Mouse (Mus musculus): Measurements from ENCODE around the gene Svs3a. TPM values are rescaled to one million over a fixed set of nuclear protein-coding genes. Genes with fewer than 3 reads are reported as not detected.
"Not testable (repeated sequence)": the region's sequence is repeated elsewhere in the genome, so short reads cannot be mapped to it uniquely, and the experiment has no call there.

Svs3a gene
- polyA plus RNA-seq (2015; fragmentation: Nextera tagmentation; extraction: Ambion mirVana), result not detected in 2 replicates

DNA sequence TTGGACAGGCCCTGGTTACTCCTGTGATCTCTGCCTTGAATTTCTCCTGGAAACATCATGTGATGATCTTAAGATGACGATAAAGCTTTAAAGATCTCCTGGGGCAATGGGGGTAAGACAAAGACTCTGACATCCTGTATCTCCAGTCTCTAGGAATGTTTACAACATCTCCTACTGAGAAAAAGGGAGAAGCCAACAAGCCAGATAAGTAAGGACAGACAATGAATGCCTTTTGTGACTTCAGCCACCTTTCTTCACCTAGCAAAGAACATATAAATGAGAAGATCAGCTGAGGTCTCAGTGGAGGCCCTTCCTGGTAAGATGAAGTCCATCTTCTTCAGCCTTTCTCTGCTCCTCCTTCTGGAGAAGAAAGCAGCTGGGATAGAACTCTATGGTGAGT, at the start of gene Svs3a:
Gene Svs3a, plus strand, starts transcription at position 301 of the 400 bp plus-strand sequence.
- H3K27me3 ChIP-seq (replicated peaks; ENCODE audit: control insufficient read depth, insufficient read depth, low read length); H3K9me3 ChIP-seq (ENCODE audit: control insufficient read depth, low read length); H3K4me2 ChIP-seq (ENCODE audit: low read length); H3K9ac ChIP-seq (ENCODE audit: low read depth, low read length); ATAC-seq; H3K4me1 ChIP-seq (ENCODE audit: control insufficient read depth, insufficient read depth, low read depth, low read length); H3K4me3 ChIP-seq (ENCODE audit: low read length); H3K36me3 ChIP-seq (ENCODE audit: control insufficient read depth, insufficient read depth, low read length); H3K27ac ChIP-seq (ENCODE audit: low read depth, low read length): not testable (repeated sequence)
- WGBS, result 67% methylated on average over 1 of the region's 1 CpGs

DNA sequence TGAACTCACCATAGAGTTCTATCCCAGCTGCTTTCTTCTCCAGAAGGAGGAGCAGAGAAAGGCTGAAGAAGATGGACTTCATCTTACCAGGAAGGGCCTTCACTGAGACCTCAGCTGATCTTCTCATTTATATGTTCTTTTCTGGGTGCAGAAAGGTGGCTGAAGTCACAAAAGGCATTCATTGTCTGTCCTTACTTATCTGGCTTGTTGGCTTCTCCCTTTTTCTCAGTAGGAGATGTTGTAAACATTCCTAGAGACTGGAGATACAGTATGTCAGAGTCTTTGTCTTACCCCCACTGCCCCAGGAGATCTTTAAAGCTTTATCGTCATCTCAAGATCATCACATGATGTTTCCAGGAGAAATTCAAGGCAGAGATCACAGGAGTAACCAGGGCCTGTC, 32.5 kb upstream of the Svs3a start, which contains the start of gene Svs3b:
Gene Svs3b, minus strand, starts transcription at position 101 of the 400 bp plus-strand sequence.
- not testable (repeated sequence) for H3K27me3 ChIP-seq (replicated peaks; ENCODE audit: control insufficient read depth, insufficient read depth, low read length); H3K4me3 ChIP-seq (ENCODE audit: low read length); H3K4me2 ChIP-seq (ENCODE audit: low read length); H3K27ac ChIP-seq (ENCODE audit: low read depth, low read length); H3K9ac ChIP-seq (ENCODE audit: low read depth, low read length); ATAC-seq; H3K36me3 ChIP-seq (ENCODE audit: control insufficient read depth, insufficient read depth, low read length); H3K4me1 ChIP-seq (ENCODE audit: control insufficient read depth, insufficient read depth, low read depth, low read length); H3K9me3 ChIP-seq (ENCODE audit: control insufficient read depth, low read length)
- WGBS, result 73% methylated on average over 1 of the region's 1 CpGs

DNA sequence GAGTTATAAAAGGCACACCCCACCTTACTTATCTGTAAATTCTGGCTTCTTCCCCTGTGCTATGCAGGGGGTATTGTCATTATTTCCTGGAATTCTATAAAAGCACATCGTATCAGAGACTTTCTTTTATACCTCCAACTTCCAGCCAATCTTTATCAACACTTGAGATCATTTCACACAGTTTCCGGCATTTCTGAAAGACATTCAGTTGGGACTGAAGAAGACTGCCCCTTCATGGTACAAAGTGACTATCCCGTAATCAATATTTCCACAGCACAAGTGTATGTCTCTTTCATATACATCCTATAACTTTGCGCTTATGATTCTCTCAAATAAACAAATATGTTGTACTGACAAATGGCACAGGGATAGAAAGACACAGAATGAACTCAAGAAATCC, 10.7 kb upstream of the Svs3a start, which contains the start of gene Svs4:
Gene Svs4, minus strand, starts transcription at position 101 of the 400 bp plus-strand sequence.
- H3K9ac ChIP-seq (ENCODE audit: low read depth, low read length), result no peak within 1 kb of the TSS
- H3K27ac ChIP-seq (ENCODE audit: low read depth, low read length), result no peak within 1 kb of the TSS
- H3K27me3 ChIP-seq (replicated peaks; ENCODE audit: control insufficient read depth, insufficient read depth, low read length), result no peaks in the 10 kb centered on the region
- ATAC-seq, result no peak
- no peaks in the 10 kb centered on the region for H3K9me3 ChIP-seq (ENCODE audit: control insufficient read depth, low read length)
- no peaks in the 10 kb centered on the region for H3K36me3 ChIP-seq (ENCODE audit: control insufficient read depth, insufficient read depth, low read length)
- H3K4me1 ChIP-seq (ENCODE audit: control insufficient read depth, insufficient read depth, low read depth, low read length), result no peaks in the 10 kb centered on the region
- no peak within 1 kb of the TSS for H3K4me2 ChIP-seq (ENCODE audit: low read length)
- WGBS, result 94% methylated on average over 4 of the region's 4 CpGs
- H3K4me3 ChIP-seq (ENCODE audit: low read length), result no peak within 1 kb of the TSS

DNA sequence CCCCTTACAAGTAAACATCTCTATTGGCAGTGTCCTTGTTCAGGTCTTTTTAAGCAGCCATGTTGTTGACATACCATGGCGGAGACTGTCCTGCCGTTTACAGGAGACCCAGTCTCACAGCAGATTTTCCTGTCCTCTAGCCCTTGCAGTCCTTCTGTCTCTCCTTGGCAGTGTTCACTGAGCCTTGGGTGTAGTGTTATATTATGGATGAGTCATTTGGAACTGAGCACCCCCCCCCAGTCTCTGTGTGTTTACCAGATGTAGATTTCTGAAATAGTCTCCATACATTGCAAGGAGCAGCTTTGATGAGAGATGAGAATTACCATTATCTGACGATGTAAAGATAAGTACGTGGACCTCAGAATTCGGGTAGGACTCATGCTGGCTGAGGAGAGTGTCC, 23.5 kb downstream of the Svs3a start:
- ATAC-seq, result no peak
- H3K4me1 ChIP-seq (ENCODE audit: control insufficient read depth, insufficient read depth, low read depth, low read length), result no peaks in the 10 kb centered on the region

DNA sequence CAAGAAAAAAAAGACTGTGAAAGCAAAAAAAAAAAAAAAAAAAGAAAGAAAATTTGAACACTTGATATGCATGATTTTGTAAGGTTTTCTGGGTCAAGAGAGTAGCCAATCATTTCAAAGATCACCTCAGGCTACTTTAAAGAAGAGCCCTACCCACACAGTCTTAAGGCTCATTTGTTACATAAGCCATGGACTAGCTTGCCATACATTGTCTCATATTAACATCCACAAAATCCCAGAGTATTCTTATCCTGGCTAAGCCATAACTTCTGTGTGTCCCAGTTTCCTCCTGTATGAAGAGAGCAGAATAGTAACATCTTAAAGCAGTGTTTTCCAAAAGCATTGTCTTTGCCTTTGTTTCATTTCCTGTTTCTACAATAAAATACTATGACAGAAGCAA, 26.4 kb downstream of the Svs3a start:
- H3K27ac ChIP-seq (ENCODE audit: low read depth, low read length); ATAC-seq; H3K4me1 ChIP-seq (ENCODE audit: control insufficient read depth, insufficient read depth, low read depth, low read length); H3K9me3 ChIP-seq (ENCODE audit: control insufficient read depth, low read length); H3K27me3 ChIP-seq (replicated peaks; ENCODE audit: control insufficient read depth, insufficient read depth, low read length); H3K4me2 ChIP-seq (ENCODE audit: low read length); H3K4me3 ChIP-seq (ENCODE audit: low read length); H3K36me3 ChIP-seq (ENCODE audit: control insufficient read depth, insufficient read depth, low read length); H3K9ac ChIP-seq (ENCODE audit: low read depth, low read length): not testable (repeated sequence)

More for the DNA sequence above, 23.5 kb downstream of the Svs3a start:
- Histone ChIP-seq H3K9ac (ENCODE audit: low read depth, low read length) (no peak overlapping the region), H3K4me2 (ENCODE audit: low read length) (no peak overlapping the region), H3K27ac (ENCODE audit: low read depth, low read length) (no peak overlapping the region), H3K9me3 (ENCODE audit: control insufficient read depth, low read length) (no peaks in the 10 kb centered on the region), H3K27me3 (replicated peaks; ENCODE audit: control insufficient read depth, insufficient read depth, low read length) (no peaks in the 10 kb centered on the region), H3K36me3 (ENCODE audit: control insufficient read depth, insufficient read depth, low read length) (no peaks in the 10 kb centered on the region), H3K4me3 (ENCODE audit: low read length) (no peak overlapping the region)
- WGBS, result 90% methylated on average over 5 of the region's 5 CpGs

DNA sequence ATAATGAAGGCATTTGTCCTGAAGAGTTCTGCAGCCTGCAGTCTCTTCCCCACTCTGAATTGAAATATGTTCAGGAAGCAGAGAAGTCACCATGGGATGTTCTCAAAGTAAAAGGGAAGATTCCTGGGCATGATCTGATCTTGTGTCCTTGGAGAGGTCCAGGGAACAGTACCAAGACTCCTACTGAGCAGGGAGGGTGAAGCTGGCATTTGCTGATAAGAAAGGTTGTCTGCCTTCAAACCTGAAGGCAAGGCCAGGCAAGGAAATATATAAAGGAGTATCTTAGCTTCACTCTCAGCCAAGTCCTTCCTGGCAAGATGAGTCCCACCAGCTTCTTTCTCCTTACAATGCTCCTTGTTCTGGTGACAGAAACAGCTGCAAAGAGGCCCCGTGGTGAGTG, 27.4 kb downstream of the Svs3a start, which contains the start of gene Svs6:
Gene Svs6, plus strand, starts transcription at position 301 of the 400 bp plus-strand sequence.
- not testable (repeated sequence) for H3K4me2 ChIP-seq (ENCODE audit: low read length); H3K36me3 ChIP-seq (ENCODE audit: control insufficient read depth, insufficient read depth, low read length); H3K4me1 ChIP-seq (ENCODE audit: control insufficient read depth, insufficient read depth, low read depth, low read length); ATAC-seq; H3K9me3 ChIP-seq (ENCODE audit: control insufficient read depth, low read length); H3K27me3 ChIP-seq (replicated peaks; ENCODE audit: control insufficient read depth, insufficient read depth, low read length); H3K4me3 ChIP-seq (ENCODE audit: low read length); H3K9ac ChIP-seq (ENCODE audit: low read depth, low read length); H3K27ac ChIP-seq (ENCODE audit: low read depth, low read length)
- WGBS, result 83% methylated on average over 1 of the region's 1 CpGs

DNA sequence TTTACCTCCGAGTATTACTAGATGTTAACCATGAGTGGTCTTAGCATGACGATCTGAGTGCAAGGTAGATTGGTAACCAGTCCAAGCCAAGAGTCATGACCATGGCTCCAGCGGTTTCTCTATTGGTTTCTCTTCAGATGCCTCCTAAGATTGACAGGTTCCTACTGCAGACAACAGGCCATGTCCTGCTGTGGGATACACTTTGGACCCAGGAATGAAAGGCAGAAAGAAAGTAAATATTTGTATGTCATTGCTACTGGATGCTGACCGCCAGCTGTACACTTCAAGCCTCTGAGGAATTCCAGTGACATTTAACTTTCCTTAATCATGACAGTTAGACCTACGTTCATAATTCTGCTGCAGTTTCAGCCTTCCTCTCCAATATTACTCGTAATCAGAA, 31.9 kb downstream of the Svs3a start:
- Histone ChIP-seq H3K36me3 (ENCODE audit: control insufficient read depth, insufficient read depth, low read length) (no peaks in the 10 kb centered on the region), H3K9ac (ENCODE audit: low read depth, low read length) (no peak overlapping the region), H3K4me1 (ENCODE audit: control insufficient read depth, insufficient read depth, low read depth, low read length) (no peaks in the 10 kb centered on the region), H3K27ac (ENCODE audit: low read depth, low read length) (no peak overlapping the region), H3K4me3 (ENCODE audit: low read length) (no peak overlapping the region), H3K27me3 (replicated peaks; ENCODE audit: control insufficient read depth, insufficient read depth, low read length) (no peaks in the 10 kb centered on the region), H3K4me2 (ENCODE audit: low read length) (no peak overlapping the region), H3K9me3 (ENCODE audit: control insufficient read depth, low read length) (no peaks in the 10 kb centered on the region)
- no peak for ATAC-seq
- WGBS, result 89% methylated on average over 6 of the region's 6 CpGs

DNA sequence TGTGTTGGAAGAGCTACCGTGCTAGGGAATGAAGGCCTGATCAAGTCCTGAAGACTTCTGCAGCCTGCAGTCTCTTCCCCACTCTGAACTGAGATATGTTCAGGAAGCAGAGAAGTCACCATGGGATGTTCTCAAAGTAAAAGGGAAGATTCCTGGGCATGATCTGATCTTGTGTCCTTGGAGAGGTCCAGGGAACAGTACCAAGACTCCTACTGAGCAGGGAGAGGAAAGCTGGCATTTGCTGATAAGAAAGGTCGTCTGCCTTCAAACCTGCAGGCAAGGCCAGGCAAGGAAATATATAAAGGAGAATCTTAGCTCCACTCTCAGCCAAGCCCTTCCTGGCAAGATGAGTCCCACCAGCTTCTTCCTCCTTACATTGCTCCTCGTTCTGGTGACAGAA, 43.4 kb downstream of the Svs3a start, which contains the start of gene Svs5:
Gene Svs5, plus strand, starts transcription at position 301 of the 400 bp plus-strand sequence.
- 77% methylated on average over 3 of the region's 3 CpGs for WGBS
- H3K4me3 ChIP-seq (ENCODE audit: low read length); H3K4me1 ChIP-seq (ENCODE audit: control insufficient read depth, insufficient read depth, low read depth, low read length); H3K27me3 ChIP-seq (replicated peaks; ENCODE audit: control insufficient read depth, insufficient read depth, low read length); H3K9ac ChIP-seq (ENCODE audit: low read depth, low read length); H3K27ac ChIP-seq (ENCODE audit: low read depth, low read length); H3K4me2 ChIP-seq (ENCODE audit: low read length); ATAC-seq; H3K9me3 ChIP-seq (ENCODE audit: control insufficient read depth, low read length); H3K36me3 ChIP-seq (ENCODE audit: control insufficient read depth, insufficient read depth, low read length): not testable (repeated sequence)
